Mouse (Mus musculus) stomach, postnatal 0 days (tissue): Measurements from ENCODE around the gene Vim.

Source experiments
- CTCF ChIP-seq: IDR thresholded peaks from 2 replicates; pipeline ENCODE4 v1.5.1; 2016; ENCODE audit warnings: antibody characterized with exemption, low read depth, mild to moderate bottlenecking, moderate library complexity
- EP300 ChIP-seq: optimal IDR thresholded peaks from 2 replicates; pipeline ENCODE3; 2016; ENCODE audit warnings: antibody characterized with exemption

GRCm38 (mm10) chr2:13593328-13593727 lies 19.6 kb downstream of the Vim start:
- TF ChIP-seq EP300 (no peak), CTCF (no peak)
